17 mouse cellular contexts compared by ENCODE assay signal in genomic region chr3:144535056-144535455, GRCm38 (mm10).
"Had no signal": no experiment of that assay in that cellular context is flagged by ENCODE, and none has a peak within 500 bp of the region (broad histone marks: within the 10 kb centered on the region; RNA-seq: fewer than 3 reads in every experiment).

No protein-coding gene starts in this region.

- DNase-seq: left cerebral cortex, postnatal 4 days; liver; liver, embryonic 13.5 days; liver, postnatal 0 days; lung, adult 18-20 months; lung, adult 2 months; lung, embryonic 14.5 days; lung, postnatal 10 days; lung, postnatal 14 days; lung, postnatal 36 days; lung, postnatal 4 days; midbrain, embryonic 14.5 days had no signal

- ATAC-seq: liver, embryonic 12.5 days; liver, postnatal 0 days; lung, postnatal 0 days; midbrain, embryonic 13.5 days; midbrain, embryonic 15.5 days; midbrain, embryonic 16.5 days had no signal
